Comparison of ENCODE assay signal across 7 mouse cellular contexts in the genomic region with DNA sequence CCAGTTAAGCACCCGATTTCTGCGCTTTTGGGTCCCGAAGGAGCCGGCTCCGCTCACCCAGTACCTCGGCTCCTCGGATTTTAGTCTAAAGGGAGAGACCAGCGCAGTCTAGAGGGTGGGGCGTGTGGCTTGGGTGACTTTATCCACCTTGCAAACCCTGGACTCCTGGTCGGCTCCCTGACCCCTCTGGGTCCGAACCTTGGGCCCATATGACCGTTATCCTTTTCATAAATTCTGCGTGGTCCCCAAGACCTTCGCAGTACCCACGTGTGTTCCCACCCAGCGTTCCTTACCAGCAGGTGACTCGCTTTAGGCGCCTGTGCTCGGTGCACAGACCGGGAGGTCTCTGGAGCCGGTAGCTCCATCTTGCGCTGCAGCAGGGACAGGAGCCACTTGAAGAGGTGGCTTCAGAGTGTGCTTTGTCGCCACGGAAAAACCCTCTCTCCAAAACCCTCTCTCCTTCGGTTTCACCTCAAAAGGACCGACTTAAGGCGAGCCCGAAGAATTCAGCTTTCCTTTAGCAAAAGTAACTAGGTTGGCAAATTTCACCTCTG.
A peak's percentile ranks its signal among the peaks of the same experiment; 100 is the strongest.
DNase-seq lines count a peak whose midpoint lies in the region; ATAC-seq and TF ChIP-seq lines count a peak whose summit lies in the region.

No protein-coding gene starts in this region.

- DNase-seq in lung, embryonic 14.5 days = peak; percentile 33
- no peak for DNase-seq in lung, postnatal 36 days
- DNase-seq in spleen, postnatal 36 days (ENCODE audit: low spot score in 2 of 2) = no peak
- DNase-seq in cerebellum, adult 11 months = no peak

- under 1% methylated on average over 28 of the region's 28 CpGs for WGBS in lung, embryonic 14.5 days
- WGBS in hindbrain, embryonic 16.5 days = under 1% methylated on average over 27 of the region's 28 CpGs
- WGBS in midbrain, embryonic 12.5 days = under 1% methylated on average over 28 of the region's 28 CpGs

- H3K4me2 ChIP-seq in lung, embryonic 14.5 days = peak overlapping the region; percentile 93
- H3K4me2 ChIP-seq in hindbrain, embryonic 16.5 days (ENCODE audit: low read length) = peak overlapping the region; percentile 88
- H3K4me2 ChIP-seq in midbrain, embryonic 12.5 days (replicated peaks) = peak overlapping the region; percentile 93

- H3K27me3 ChIP-seq in lung, embryonic 14.5 days (ENCODE audit: insufficient read depth, low read length) = peaks cover 21% of the 10 kb centered on the region
- no peaks in the 10 kb centered on the region for H3K27me3 ChIP-seq in hindbrain, embryonic 16.5 days (replicated peaks; ENCODE audit: control insufficient read depth, insufficient read depth, low read length)
- H3K27me3 ChIP-seq in midbrain, embryonic 12.5 days = peaks cover 25% of the 10 kb centered on the region

- H3K4me1 ChIP-seq in lung, embryonic 14.5 days (ENCODE audit: insufficient read depth) = no peaks in the 10 kb centered on the region
- H3K4me1 ChIP-seq in embryonic fibroblast, embryonic 13.5 days (ENCODE audit: control insufficient read depth, insufficient read depth, low read length) = no peaks in the 10 kb centered on the region
- peaks cover 7% of the 10 kb centered on the region; the same call in 1 of the 2 replicates for H3K4me1 ChIP-seq in hindbrain, embryonic 16.5 days (ENCODE audit: control insufficient read depth, insufficient read depth, low read depth, low read length)
- peaks cover 8% of the 10 kb centered on the region for H3K4me1 ChIP-seq in midbrain, embryonic 12.5 days

- no peaks in the 10 kb centered on the region for H3K9me3 ChIP-seq in lung, embryonic 14.5 days (ENCODE audit: low read depth, low read length)
- H3K9me3 ChIP-seq in hindbrain, embryonic 16.5 days (ENCODE audit: control insufficient read depth, low read length) = no peaks in the 10 kb centered on the region
- H3K9me3 ChIP-seq in midbrain, embryonic 12.5 days = no peaks in the 10 kb centered on the region

- no peak overlapping the region for H3K27ac ChIP-seq in lung, embryonic 14.5 days (ENCODE audit: low read depth)
- H3K27ac ChIP-seq in embryonic fibroblast, embryonic 13.5 days (ENCODE audit: insufficient read depth, low read length) = no peak overlapping the region
- H3K27ac ChIP-seq in hindbrain, embryonic 16.5 days (ENCODE audit: low read depth, low read length) = peak overlapping the region; percentile 81
- no peak overlapping the region for H3K27ac ChIP-seq in midbrain, embryonic 12.5 days (replicated peaks)

- ATAC-seq in lung, embryonic 14.5 days (ENCODE audit: insufficient read depth) = peak; percentile 70
- ATAC-seq in hindbrain, embryonic 16.5 days = peak; percentile 72
- ATAC-seq in midbrain, embryonic 12.5 days (ENCODE audit: low FRiP score, low read depth) = peak; percentile 71

- no peak for TF ChIP-seq POLR2A in embryonic fibroblast, embryonic 13.5 days (IDR thresholded peaks at IDR 0.05; ENCODE audit: low read depth, low read length)

- no peak for TF ChIP-seq CTCF in lung, embryonic 14.5 days (IDR thresholded peaks at IDR 0.05; ENCODE audit: low read depth)
- TF ChIP-seq CTCF in embryonic fibroblast, embryonic 13.5 days (IDR thresholded peaks at IDR 0.05; ENCODE audit: borderline replicate concordance, insufficient read depth, low read length) = no peak

- H3K36me3 ChIP-seq in lung, embryonic 14.5 days (ENCODE audit: insufficient read depth) = no peaks in the 10 kb centered on the region
- H3K36me3 ChIP-seq in hindbrain, embryonic 16.5 days (ENCODE audit: control insufficient read depth, insufficient read depth, low read length) = no peaks in the 10 kb centered on the region
- no peaks in the 10 kb centered on the region for H3K36me3 ChIP-seq in midbrain, embryonic 12.5 days

- peak overlapping the region; percentile 29 for H3K9ac ChIP-seq in lung, embryonic 14.5 days
- peak overlapping the region; percentile 90 for H3K9ac ChIP-seq in hindbrain, embryonic 16.5 days (ENCODE audit: low read depth, low read length)
- H3K9ac ChIP-seq in midbrain, embryonic 12.5 days (replicated peaks) = peak overlapping the region; percentile 54

- peak overlapping the region; percentile 50 for H3K4me3 ChIP-seq in lung, embryonic 14.5 days (ENCODE audit: low read depth, low read length)
- peak overlapping the region; percentile 51 for H3K4me3 ChIP-seq in embryonic fibroblast, embryonic 13.5 days (ENCODE audit: insufficient read depth, low read length)
- peak overlapping the region; percentile 89 for H3K4me3 ChIP-seq in hindbrain, embryonic 16.5 days (ENCODE audit: low read length)
- H3K4me3 ChIP-seq in midbrain, embryonic 12.5 days = peak overlapping the region; percentile 74

Comparison
In these comparisons a context has a peak if more than half of its experiments do, and no peak if none do; other contexts are left out.
1. H3K9ac ChIP-seq: peak in every context shown above with its lines; median percentile 90 in hindbrain, embryonic 16.5 days; 54 in midbrain, embryonic 12.5 days; 29 in lung, embryonic 14.5 days.